In genomic region chr7:45457204-45458060, GRCm38 (mm10) we compare ENCODE assay signal across 8 mouse cellular contexts. TPM values are rescaled to one million over a fixed set of nuclear protein-coding genes. Genes with fewer than 3 reads are reported as not detected.
A peak's percentile ranks its signal among the peaks of the same experiment; 100 is the strongest.
DNase-seq lines count a peak whose midpoint lies in the region; ATAC-seq and TF ChIP-seq lines count a peak whose summit lies in the region.

No protein-coding gene starts in this region.

- peaks cover 3% of the 10 kb centered on the region; the same call in 1 of the 2 replicates for H3K36me3 ChIP-seq in forebrain, embryonic 11.5 days (ENCODE audit: control insufficient read depth, insufficient read depth, low read length)
- H3K36me3 ChIP-seq in lung, embryonic 16.5 days (ENCODE audit: control insufficient read depth, insufficient read depth, low read length) = peaks cover 36% of the 10 kb centered on the region
- H3K36me3 ChIP-seq in small intestine, adult 2 months (ENCODE audit: control insufficient read depth, insufficient read depth, low read length) = peaks cover 21% of the 10 kb centered on the region

- TF ChIP-seq POLR2A in small intestine, adult 2 months (IDR thresholded peaks at IDR 0.05; ENCODE audit: low read depth, low read length) = no peak

- peak overlapping the region; percentile 81 for H3K4me2 ChIP-seq in forebrain, embryonic 11.5 days (ENCODE audit: low read depth, low read length, severe bottlenecking)
- H3K4me2 ChIP-seq in lung, embryonic 16.5 days (ENCODE audit: low read depth, low read length) = peak overlapping the region; percentile 71

- 81% methylated on average over 9 of the region's 10 CpGs for WGBS in forebrain, embryonic 11.5 days
- 39% methylated on average over 9 of the region's 10 CpGs for WGBS in lung, embryonic 16.5 days
- 46% methylated on average over 10 of the region's 10 CpGs for WGBS in small intestine, adult 2 months

- no peaks in the 10 kb centered on the region for H3K27me3 ChIP-seq in forebrain, embryonic 11.5 days (ENCODE audit: control insufficient read depth, insufficient read depth, low read length)
- H3K27me3 ChIP-seq in lung, embryonic 16.5 days (ENCODE audit: control insufficient read depth, insufficient read depth, low read depth, low read length) = no peaks in the 10 kb centered on the region
- H3K27me3 ChIP-seq in small intestine, adult 2 months (ENCODE audit: control insufficient read depth, insufficient read depth, low read length) = no peaks in the 10 kb centered on the region

- no peak for TF ChIP-seq CTCF in small intestine, adult 2 months (IDR thresholded peaks at IDR 0.05; ENCODE audit: extremely low read depth, insufficient read length, insufficient replicate concordance, low read depth, low read length)

- H3K4me1 ChIP-seq in forebrain, embryonic 11.5 days (replicated peaks; ENCODE audit: control insufficient read depth, insufficient read depth, low read length) = peaks cover 10% of the 10 kb centered on the region; the same call in 1 of the 2 replicates
- peaks cover 33% of the 10 kb centered on the region for H3K4me1 ChIP-seq in lung, embryonic 16.5 days (replicated peaks; ENCODE audit: control insufficient read depth, insufficient read depth, low read length)
- peaks cover 22% of the 10 kb centered on the region for H3K4me1 ChIP-seq in small intestine, adult 2 months (ENCODE audit: control insufficient read depth, insufficient read depth, insufficient read length, low read length)

- ATAC-seq in forebrain, embryonic 11.5 days (replicated peaks; ENCODE audit: low FRiP score) = no peak
- ATAC-seq in lung, embryonic 16.5 days (ENCODE audit: low read depth) = no peak
- no peak for ATAC-seq in erythroid progenitor cell, adult 5-6 weeks (replicated peaks; ENCODE audit: low FRiP score, poor library complexity, severe bottlenecking)

- no peaks in the 10 kb centered on the region for H3K9me3 ChIP-seq in forebrain, embryonic 11.5 days (ENCODE audit: control insufficient read depth, low read length)
- no peaks in the 10 kb centered on the region for H3K9me3 ChIP-seq in lung, embryonic 16.5 days (ENCODE audit: control insufficient read depth, low read length)

- peak overlapping the region; percentile 82 for H3K4me3 ChIP-seq in forebrain, embryonic 11.5 days (ENCODE audit: low read depth, low read length)
- H3K4me3 ChIP-seq in lung, embryonic 16.5 days (ENCODE audit: low read length) = peak overlapping the region; percentile 68
- H3K4me3 ChIP-seq in small intestine, adult 2 months (ENCODE audit: low read depth, low read length) = peak overlapping the region; percentile 75

- DNase-seq in 3134 (ENCODE audit: extremely low read depth, insufficient read length, low spot score) = peak; percentile 70
- peak; percentile 76 for DNase-seq in ES-CJ7 (ENCODE audit: low read depth, low spot score)
- DNase-seq in forebrain, embryonic 11.5 days (ENCODE audit: low spot score) = no peak
- peak; percentile 85 for DNase-seq in kidney, adult 11 months
- DNase-seq in cerebellum, adult 18-20 months = no peak

- no peak overlapping the region; the same call in 1 of the 2 replicates for H3K9ac ChIP-seq in forebrain, embryonic 11.5 days (ENCODE audit: low read length)
- peak overlapping the region; percentile 79 for H3K9ac ChIP-seq in lung, embryonic 16.5 days (ENCODE audit: low read length)

- no peak overlapping the region for H3K27ac ChIP-seq in forebrain, embryonic 11.5 days (ENCODE audit: low read depth, low read length)
- H3K27ac ChIP-seq in lung, embryonic 16.5 days (ENCODE audit: low read length) = peak overlapping the region; percentile 33
- H3K27ac ChIP-seq in small intestine, adult 2 months (ENCODE audit: insufficient read depth, low read depth, low read length) = 0 out of 2 replicates have a peak overlapping the region, but pooled peaks have one; percentile 14

RNA-seq across cellular contexts. Expression of gene Ftl1, which starts 2.3 kb away (rescaled TPM):
- polyA plus RNA-seq in forebrain, embryonic 11.5 days (2014; fragmentation: Nextera tagmentation; extraction: Ambion mirVana) = 4,947 and 5,145 TPM in 2 replicates
- 4,912 and 5,024 TPM in 2 replicates for polyA plus RNA-seq in lung, embryonic 16.5 days (2015; fragmentation: Nextera tagmentation; extraction: Ambion mirVana)
- polyA plus RNA-seq in small intestine, adult 2 months (2012; rRNA removed) = 1,857 and 2,336 TPM in 2 replicates
- total RNA-seq in erythroid progenitor cell, adult 5-6 weeks (2015; ENCODE audit: low replicate concordance) = 2,156 and 2,353 TPM in 2 replicates
- 950 and 960 TPM in 2 replicates for total RNA-seq in erythroid progenitor cell, adult 5-6 weeks (2017; ENCODE audit: low replicate concordance)

RNA-seq across cellular contexts. Expression of gene Bax, which starts 9.3 kb away (rescaled TPM):
- polyA plus RNA-seq in forebrain, embryonic 11.5 days (2014; fragmentation: Nextera tagmentation; extraction: Ambion mirVana) = 192 and 202 TPM in 2 replicates
- polyA plus RNA-seq in lung, embryonic 16.5 days (2015; fragmentation: Nextera tagmentation; extraction: Ambion mirVana) = 135 and 136 TPM in 2 replicates
- polyA plus RNA-seq in small intestine, adult 2 months (2012; rRNA removed) = 57.1 and 105 TPM in 2 replicates
- 10.1 and 43.6 TPM in 2 replicates for total RNA-seq in erythroid progenitor cell, adult 5-6 weeks (2015; ENCODE audit: low replicate concordance)
- total RNA-seq in erythroid progenitor cell, adult 5-6 weeks (2017; ENCODE audit: low replicate concordance) = 10.3 and 15.9 TPM in 2 replicates

RNA-seq across cellular contexts. Expression of gene Ruvbl2, which starts 19.5 kb away (rescaled TPM):
- 175 and 183 TPM in 2 replicates for polyA plus RNA-seq in forebrain, embryonic 11.5 days (2014; fragmentation: Nextera tagmentation; extraction: Ambion mirVana)
- 159 and 160 TPM in 2 replicates for polyA plus RNA-seq in lung, embryonic 16.5 days (2015; fragmentation: Nextera tagmentation; extraction: Ambion mirVana)
- polyA plus RNA-seq in small intestine, adult 2 months (2012; rRNA removed) = 22.3 and 54.3 TPM in 2 replicates
- 39.0 and 53.3 TPM in 2 replicates for total RNA-seq in erythroid progenitor cell, adult 5-6 weeks (2015; ENCODE audit: low replicate concordance)
- 22.6 and 28.8 TPM in 2 replicates for total RNA-seq in erythroid progenitor cell, adult 5-6 weeks (2017; ENCODE audit: low replicate concordance)

RNA-seq across cellular contexts. Expression of gene Gys1, which starts 22.8 kb away (rescaled TPM):
- 37.0 and 37.6 TPM in 2 replicates for polyA plus RNA-seq in forebrain, embryonic 11.5 days (2014; fragmentation: Nextera tagmentation; extraction: Ambion mirVana)
- polyA plus RNA-seq in lung, embryonic 16.5 days (2015; fragmentation: Nextera tagmentation; extraction: Ambion mirVana) = 53.8 and 54.1 TPM in 2 replicates
- 9.5 and 9.6 TPM in 2 replicates for polyA plus RNA-seq in small intestine, adult 2 months (2012; rRNA removed)
- total RNA-seq in erythroid progenitor cell, adult 5-6 weeks (2015; ENCODE audit: low replicate concordance) = 0.84 and 5.8 TPM in 2 replicates
- total RNA-seq in erythroid progenitor cell, adult 5-6 weeks (2017; ENCODE audit: low replicate concordance) = 2.1 and 6.2 TPM in 2 replicates

RNA-seq across cellular contexts. Expression of gene Tulp2, which starts 24.2 kb away (rescaled TPM):
- 0.13 and 0.29 TPM in 2 replicates for polyA plus RNA-seq in forebrain, embryonic 11.5 days (2014; fragmentation: Nextera tagmentation; extraction: Ambion mirVana)
- polyA plus RNA-seq in lung, embryonic 16.5 days (2015; fragmentation: Nextera tagmentation; extraction: Ambion mirVana) = 0.39 and 0.57 TPM in 2 replicates
- polyA plus RNA-seq in small intestine, adult 2 months (2012; rRNA removed) = 0.09 TPM in 1 of 2 replicates, not detected in the other
- 0.84 TPM in 1 of 2 replicates, not detected in the other for total RNA-seq in erythroid progenitor cell, adult 5-6 weeks (2015; ENCODE audit: low replicate concordance)
- total RNA-seq in erythroid progenitor cell, adult 5-6 weeks (2017; ENCODE audit: low replicate concordance) = not detected in 2 replicates

Comparison
In these comparisons a context has a peak if more than half of its experiments do, and no peak if none do; other contexts are left out.
1. DNase-seq: peak in 3134 (single experiment), ES-CJ7 (single experiment) and kidney, adult 11 months (single experiment); none in forebrain, embryonic 11.5 days (single experiment) and cerebellum, adult 18-20 months (0 of 2).
2. Peak in every context shown above with its lines, with median percentiles within 50 percentile points of each other: H3K4me3 ChIP-seq.